Mouse (Mus musculus) CH12.LX (cell line): ENCODE measurements around the gene Tubgcp6.

ENCODE experiments used
- CTCF ChIP-seq, 2 experiments: IDR thresholded peaks in 1 of 2; conservative IDR thresholded peaks in 1 of 2; 2 replicates each; pipeline ENCODE4 v1.5.1; 2011 to 2012; ENCODE audit warnings: low read depth in 2 of 2, low read length in 2 of 2, improper control_type of control experiment in 1 of 2, inconsistent platforms in 1 of 2, mild to moderate bottlenecking in 1 of 2, moderate library complexity in 1 of 2
- EP300 ChIP-seq: IDR thresholded peaks from 2 replicates; pipeline ENCODE4 v1.6.1; 2011; ENCODE audit warnings: low read length, improper control_type of control experiment
- ZC3H11A ChIP-seq: IDR thresholded peaks from 2 replicates; pipeline ENCODE4 v1.6.1; 2012; ENCODE audit warnings: low read depth, mild to moderate bottlenecking, inconsistent platforms, low read length, improper control_type of control experiment

DNA sequence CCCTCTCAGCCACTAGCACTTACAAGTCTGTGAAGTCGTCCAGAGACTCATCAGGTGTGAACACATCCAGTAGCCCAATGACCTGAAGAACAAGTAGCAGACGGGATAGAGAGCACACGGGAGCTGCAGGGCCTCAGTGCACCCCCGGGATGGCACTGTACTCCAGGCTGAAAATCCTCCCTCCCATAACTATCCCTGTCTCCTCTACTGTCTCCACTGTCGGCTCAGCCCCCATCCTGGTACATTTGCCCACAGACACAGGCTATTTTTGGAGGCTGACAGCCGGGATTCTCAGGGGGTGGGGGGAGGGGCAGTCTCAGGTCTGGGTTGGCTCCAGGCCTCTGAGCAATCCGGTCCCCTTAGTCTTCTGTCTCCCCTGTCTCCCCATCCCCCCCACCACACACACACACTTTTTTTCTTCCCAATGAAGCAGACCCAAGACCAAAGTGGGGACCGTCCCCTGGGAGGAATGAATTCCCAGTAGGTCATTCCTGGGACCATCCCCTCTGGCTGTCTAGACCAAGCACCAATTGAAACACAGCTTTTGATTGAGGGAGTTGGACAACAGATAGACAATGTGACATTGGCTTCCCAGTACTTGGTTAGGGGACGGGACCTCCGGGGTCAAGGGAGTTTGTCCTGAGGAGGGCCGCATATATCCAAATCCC, 14.6 kb upstream of the Tubgcp6 start:
- TF ChIP-seq CTCF (conservative IDR thresholded peaks at IDR 0.05 in 1 of 2, IDR thresholded peaks at IDR 0.05 in 1 of 2; ENCODE audit: low read depth in 2 of 2, low read length in 2 of 2) (no peak), ZC3H11A (no peak), EP300 (no peak)
